Mouse (Mus musculus) midbrain, embryonic 11.5 days (tissue): ENCODE measurements around the gene Cotl1. TPM values are rescaled to one million over a fixed set of nuclear protein-coding genes. Genes with fewer than 3 reads are reported as not detected.

Experiments
- ATAC-seq: fragments of 200-750 bp; cut with Nextera tagmentation; 2 replicates; pipeline ENCODE4 v1.8.0; 2017; ENCODE audit warnings: moderate TSS enrichment, moderate library complexity; ENCODE audit not compliant: low FRiP score
- DNase-seq: peaks from one replicate; pipeline ENCODE4 v3.0.0; 2015; ENCODE audit warnings: low spot score; ENCODE audit errors: missing footprints
- H3K27ac ChIP-seq: fragments of 300-500 bp; sonication (generic); 2 replicates; pipeline ENCODE4 v1.5.1; 2014; ENCODE audit warnings: low read depth, low read length
- H3K27me3 ChIP-seq: fragments of 300-500 bp; sonication (generic); 2 replicates; pipeline ENCODE4 v1.6.1; 2014; ENCODE audit warnings: mild to moderate bottlenecking, low read length, moderate library complexity, mixed read lengths; ENCODE audit not compliant: control insufficient read depth, insufficient read depth
- H3K36me3 ChIP-seq: fragments of 300-500 bp; sonication (generic); 2 replicates; pipeline ENCODE4 v1.6.1; 2014; ENCODE audit warnings: mild to moderate bottlenecking, low read length, moderate library complexity, mixed read lengths; ENCODE audit not compliant: control insufficient read depth, insufficient read depth
- H3K4me1 ChIP-seq: fragments of 300-500 bp; sonication (generic); 2 replicates; pipeline ENCODE4 v1.6.1; 2014; ENCODE audit warnings: low read length; ENCODE audit not compliant: control insufficient read depth, insufficient read depth
- H3K4me2 ChIP-seq: fragments of 300-500 bp; sonication (generic); 2 replicates; pipeline ENCODE4 v1.6.1; 2014; ENCODE audit warnings: mild to moderate bottlenecking, moderate library complexity
- H3K4me3 ChIP-seq: fragments of 300-500 bp; sonication (generic); 2 replicates; pipeline ENCODE4 v1.5.1; 2014; ENCODE audit warnings: low read depth, low read length
- H3K9ac ChIP-seq: fragments of 300-500 bp; sonication (generic); 2 replicates; pipeline ENCODE4 v1.6.1; 2014; ENCODE audit warnings: low read length
- H3K9me3 ChIP-seq: fragments of 300-500 bp; sonication (generic); 2 replicates; pipeline ENCODE4 v1.6.1; 2016; ENCODE audit warnings: low read length; ENCODE audit not compliant: control insufficient read depth
- WGBS: fragments of 180-500 bp; shearing (Covaris S2); extraction: QIAGEN DNeasy Blood & Tissue Kit; methylation state at CpG from one replicate; pipeline ENCODE4 v1.1.7; 2014; 5-methylcytosine and 5-hydroxymethylcytosine counted together
- polyA plus RNA-seq: library from polyadenylated mRNA; unstranded; fragments of >200 nt; fragmentation: Nextera tagmentation; extraction: Ambion mirVana; gene quantifications from 2 replicates; pipeline ENCODE4 v1.2.1, GENCODE M21; 2014

The Cotl1 gene
- polyA plus RNA-seq, 1 experiment from 2014 or later: 445 TPM

DNA sequence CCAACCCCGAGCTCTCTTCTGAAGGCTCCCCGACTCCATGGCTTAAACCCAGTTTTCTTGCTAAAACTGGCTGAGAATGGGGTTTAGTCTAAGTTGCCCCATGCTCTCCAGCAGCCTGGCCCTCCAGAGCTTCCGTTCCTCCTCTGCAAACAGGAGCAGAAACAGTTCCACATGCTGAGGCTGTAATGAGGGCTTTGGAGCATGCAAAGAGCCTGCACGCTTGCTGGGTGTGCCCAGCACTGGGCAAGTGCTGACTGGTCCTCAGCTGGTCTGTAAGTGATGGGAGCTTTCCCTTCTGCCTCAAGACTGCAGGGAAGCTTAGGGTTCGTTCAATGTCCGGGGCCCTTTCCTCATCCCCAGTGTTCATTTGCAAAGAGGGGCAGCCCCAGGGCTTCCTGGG lies 24.1 kb downstream of the Cotl1 start:
- no peaks in the 10 kb centered on the region for H3K36me3 ChIP-seq
- H3K4me2 ChIP-seq: no peak overlapping the region
- DNase-seq (no peak), ATAC-seq (no peak)
- 81% methylated on average over 6 of the region's 6 CpGs for WGBS
- no peak overlapping the region for H3K27ac ChIP-seq
- H3K9ac ChIP-seq: no peak overlapping the region
- no peaks in the 10 kb centered on the region for H3K9me3 ChIP-seq
- H3K4me1 ChIP-seq: peaks cover 16% of the 10 kb centered on the region
- H3K27me3 ChIP-seq: no peaks in the 10 kb centered on the region
- H3K4me3 ChIP-seq: no peak overlapping the region

- DNase-seq (no peak), ATAC-seq (no peak)
- no peak overlapping the region for H3K4me3 ChIP-seq
- no peaks in the 10 kb centered on the region for H3K36me3 ChIP-seq
- no peak overlapping the region for H3K4me2 ChIP-seq
- 79% methylated on average over 12 of the region's 12 CpGs for WGBS
- no peaks in the 10 kb centered on the region for H3K9me3 ChIP-seq
- H3K27ac ChIP-seq: no peak overlapping the region
- H3K27me3 ChIP-seq: no peaks in the 10 kb centered on the region
- H3K4me1 ChIP-seq: peaks cover 28% of the 10 kb centered on the region
- no peak overlapping the region for H3K9ac ChIP-seq
Measured at GRCm38 (mm10) chr8:119812650-119813431, 27.5 kb downstream of the Cotl1 start.

GRCm38 (mm10) chr8:119811925-119812324 lies 28.4 kb downstream of the Cotl1 start:
- H3K36me3 ChIP-seq: no peaks in the 10 kb centered on the region
- H3K4me1 ChIP-seq: peaks cover 26% of the 10 kb centered on the region
- no peak overlapping the region for H3K9ac ChIP-seq
- no peak overlapping the region for H3K4me3 ChIP-seq
- H3K27ac ChIP-seq: no peak overlapping the region
- H3K9me3 ChIP-seq: no peaks in the 10 kb centered on the region
- DNase-seq: no peak
- ATAC-seq: no peak
- 62% methylated on average over 6 of the region's 6 CpGs for WGBS
- no peaks in the 10 kb centered on the region for H3K27me3 ChIP-seq
- no peak overlapping the region for H3K4me2 ChIP-seq

GRCm38 (mm10) chr8:119810953-119811499 lies 29.3 kb downstream of the Cotl1 start:
- 82% methylated on average over 14 of the region's 14 CpGs for WGBS
- Histone ChIP-seq H3K27ac (no peak overlapping the region), H3K9ac (peak overlapping the region; percentile 12; the same call in 1 of the 2 replicates), H3K4me3 (no peak overlapping the region), H3K27me3 (no peaks in the 10 kb centered on the region), H3K36me3 (no peaks in the 10 kb centered on the region), H3K9me3 (no peaks in the 10 kb centered on the region), H3K4me1 (peaks cover 26% of the 10 kb centered on the region), H3K4me2 (no peak overlapping the region)
- ATAC-seq: no peak
- no peak for DNase-seq

DNA sequence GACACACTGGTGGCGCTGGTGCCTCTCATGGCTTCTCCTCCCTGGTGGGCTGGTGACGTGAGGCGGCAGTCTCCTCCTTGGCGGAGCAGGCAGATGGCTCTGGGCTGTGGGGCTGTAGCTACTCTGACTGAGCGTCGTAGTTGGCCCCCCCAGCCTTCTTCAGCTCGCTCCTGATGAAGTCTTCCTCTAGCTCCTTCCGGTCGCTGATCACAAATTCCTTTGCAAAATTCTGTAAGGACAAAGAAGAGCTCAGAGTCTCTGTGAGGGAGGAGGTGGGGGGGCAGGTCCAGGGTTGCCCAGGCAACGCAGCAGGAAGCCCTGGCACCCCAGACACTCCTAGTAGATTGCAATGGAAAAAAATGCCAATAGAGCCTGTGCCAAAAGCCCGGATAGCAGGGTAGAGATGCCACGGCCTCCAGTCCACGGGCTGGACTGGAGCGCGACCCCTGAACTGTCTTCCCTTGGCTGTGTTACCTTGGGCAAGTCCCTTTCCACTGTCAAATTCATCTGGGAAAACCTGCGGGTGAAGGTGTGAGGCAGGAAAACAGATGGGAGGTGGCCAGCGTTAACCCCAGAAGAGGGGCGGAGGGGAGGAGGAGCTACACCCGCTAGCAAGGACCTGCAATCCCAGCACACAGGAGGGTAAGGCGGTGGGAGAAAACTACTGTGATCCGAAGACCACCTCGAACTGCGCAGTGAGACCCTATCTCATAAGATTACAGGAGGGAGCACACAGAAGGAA lies 30.0 kb downstream of the Cotl1 start:
- no peaks in the 10 kb centered on the region for H3K36me3 ChIP-seq
- H3K4me3 ChIP-seq: no peak overlapping the region
- WGBS: 41% methylated on average over 23 of the region's 23 CpGs
- H3K27me3 ChIP-seq: no peaks in the 10 kb centered on the region
- H3K4me1 ChIP-seq: peaks cover 26% of the 10 kb centered on the region
- ATAC-seq: peak; percentile 62
- no peak overlapping the region for H3K4me2 ChIP-seq
- no peak overlapping the region for H3K9ac ChIP-seq
- H3K27ac ChIP-seq: peak overlapping the region; percentile 21; the same call in 1 of the 2 replicates
- H3K9me3 ChIP-seq: no peaks in the 10 kb centered on the region
- peak; percentile 88 for DNase-seq

DNA sequence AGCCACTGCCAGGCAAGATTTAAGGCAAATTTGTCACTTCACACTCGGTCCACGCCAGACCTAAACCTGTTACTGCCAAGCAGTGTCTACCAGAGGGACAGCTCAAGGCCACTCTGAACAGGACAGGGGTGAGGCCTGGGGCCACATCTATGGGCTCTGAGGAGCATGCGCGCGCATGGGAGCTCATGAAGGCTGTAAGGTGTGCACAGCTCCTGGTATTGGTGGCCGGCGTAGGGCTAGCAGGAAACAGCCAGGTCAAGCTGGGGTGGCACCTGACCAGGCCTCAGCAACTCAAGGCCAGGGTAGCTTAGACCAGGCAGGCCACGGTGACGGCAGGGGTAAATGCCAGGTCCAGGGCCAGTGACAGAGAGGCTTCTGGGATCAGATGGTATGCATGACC lies 30.7 kb downstream of the Cotl1 start:
- no peak overlapping the region for H3K4me3 ChIP-seq
- ATAC-seq (peak; percentile 6; the same call in 1 of the 2 replicates), DNase-seq (peak; percentile 84)
- H3K27ac ChIP-seq: no peak overlapping the region
- no peaks in the 10 kb centered on the region for H3K27me3 ChIP-seq
- peaks cover 26% of the 10 kb centered on the region for H3K4me1 ChIP-seq
- H3K9me3 ChIP-seq: no peaks in the 10 kb centered on the region
- H3K4me2 ChIP-seq: no peak overlapping the region
- H3K36me3 ChIP-seq: no peaks in the 10 kb centered on the region
- no peak overlapping the region for H3K9ac ChIP-seq
- WGBS: 95% methylated on average over 9 of the region's 9 CpGs

GRCm38 (mm10) chr8:119807687-119808086 lies 32.7 kb downstream of the Cotl1 start:
- Histone ChIP-seq H3K9me3 (no peaks in the 10 kb centered on the region), H3K27me3 (no peaks in the 10 kb centered on the region), H3K4me1 (peaks cover 13% of the 10 kb centered on the region), H3K4me2 (no peak overlapping the region), H3K4me3 (no peak overlapping the region), H3K27ac (no peak overlapping the region), H3K9ac (no peak overlapping the region), H3K36me3 (no peaks in the 10 kb centered on the region)
- DNase-seq: no peak
- WGBS: 97% methylated on average over 4 of the region's 4 CpGs
- no peak for ATAC-seq

- H3K4me1 ChIP-seq: peaks cover 12% of the 10 kb centered on the region
- no peak for DNase-seq
Measured at GRCm38 (mm10) chr8:119806422-119807263, 33.7 kb downstream of the Cotl1 start.

More at GRCm38 (mm10) chr8:119806422-119807263, 33.7 kb downstream of the Cotl1 start:
- H3K4me2 ChIP-seq: no peak overlapping the region
- H3K36me3 ChIP-seq: no peaks in the 10 kb centered on the region
- no peak for ATAC-seq
- no peak overlapping the region for H3K4me3 ChIP-seq
- H3K9me3 ChIP-seq: no peaks in the 10 kb centered on the region
- H3K27ac ChIP-seq: no peak overlapping the region; the same call in 1 of the 2 replicates
- no peak overlapping the region for H3K9ac ChIP-seq
- 86% methylated on average over 14 of the region's 14 CpGs for WGBS
- H3K27me3 ChIP-seq: no peaks in the 10 kb centered on the region
